Mouse (Mus musculus) erythroblast, adult 5-6 weeks (primary cell): ENCODE data around the gene Prss57. TPM values are rescaled to one million over a fixed set of nuclear protein-coding genes. Genes with fewer than 3 reads are reported as not detected.

Experiments used
- ATAC-seq: replicated peaks from 2 replicates; pipeline ENCODE4 v1.8.0; 2016; ENCODE audit warnings: moderate number of reproducible peaks, mild to moderate bottlenecking, moderate TSS enrichment, inconsistent platforms; ENCODE audit not compliant: poor library complexity, low FRiP score, severe bottlenecking
- total RNA-seq, 2 experiments: library from RNA; stranded (forward) in 1 of 2; stranded (reverse) in 1 of 2; fragments of 150-400 nt in 1 of 2; fragments of 200-764, 138-1000 nt in 1 of 2; gene quantifications; 2 replicates each; pipeline versions ENCODE4 v1.2.3 to v1.2.4; 2015 to 2017; ENCODE audit warnings: low replicate concordance in 2 of 2

Gene Prss57
- total RNA-seq, 2 experiments from 2014 or later, result 14.3 to 45.0 TPM

DNA sequence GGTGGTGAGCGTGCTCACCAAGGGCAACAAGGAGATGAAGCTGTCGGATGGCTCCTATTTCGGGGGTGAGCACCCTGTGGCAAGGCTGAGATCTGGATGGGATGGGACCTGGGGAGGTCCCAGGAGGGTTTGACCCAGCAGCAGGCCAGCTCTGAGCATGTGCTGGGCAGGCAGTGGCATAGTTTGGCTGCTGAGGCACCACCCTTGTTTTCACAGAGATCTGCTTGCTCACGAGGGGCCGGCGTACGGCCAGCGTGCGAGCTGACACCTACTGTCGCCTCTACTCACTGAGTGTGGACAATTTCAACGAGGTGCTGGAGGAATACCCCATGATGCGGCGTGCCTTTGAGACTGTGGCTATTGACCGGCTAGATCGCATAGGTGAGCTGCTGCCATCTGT lies 56.9 kb downstream of the Prss57 start:
- ATAC-seq, result no peak

DNA sequence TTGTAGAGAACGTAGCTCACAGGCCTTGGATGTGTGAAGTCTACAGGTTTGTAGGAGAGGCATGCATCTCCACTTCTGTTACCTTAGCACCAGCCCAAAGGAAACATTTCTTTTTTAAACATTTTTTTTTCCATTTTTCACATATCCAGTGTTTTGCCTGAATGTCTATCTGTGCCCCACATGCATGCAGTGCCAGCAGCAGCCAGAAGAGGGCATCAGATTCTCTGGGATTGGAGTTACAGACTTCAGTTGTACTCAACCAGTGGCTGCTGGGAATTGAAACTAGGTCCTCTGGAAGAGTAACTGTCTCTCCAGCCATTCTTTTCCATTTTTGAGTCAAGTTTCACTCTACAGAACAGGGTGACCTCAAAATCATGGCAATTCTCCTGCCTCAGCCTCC lies 58.3 kb downstream of the Prss57 start:
- 0 out of 2 replicates have a peak, but pooled peaks have one; percentile 45 for ATAC-seq

Other genes with a start within 250 kb of the Prss57 start
Only the 30 nearest of the 34 such genes appear.
- gene Theg, start 203.6 kb downstream of the Prss57 start, total RNA-seq (2015; ENCODE audit: low replicate concordance), result not detected in 2 replicates
- gene Theg, start 203.6 kb downstream of the Prss57 start, total RNA-seq (2017; ENCODE audit: low replicate concordance), result not detected in 2 replicates
- not detected in 2 replicates for gene C2cd4c, start 176.9 kb downstream of the Prss57 start, total RNA-seq (2015; ENCODE audit: low replicate concordance)
- not detected in 2 replicates for gene C2cd4c, start 176.9 kb downstream of the Prss57 start, total RNA-seq (2017; ENCODE audit: low replicate concordance)
- gene Shc2, start 153.0 kb downstream of the Prss57 start, total RNA-seq (2015; ENCODE audit: low replicate concordance), result not detected in 2 replicates
- gene Shc2, start 153.0 kb downstream of the Prss57 start, total RNA-seq (2017; ENCODE audit: low replicate concordance), result not detected in 2 replicates
- not detected in 2 replicates for gene Odf3l2, start 145.2 kb downstream of the Prss57 start, total RNA-seq (2015; ENCODE audit: low replicate concordance)
- not detected in 2 replicates for gene Odf3l2, start 145.2 kb downstream of the Prss57 start, total RNA-seq (2017; ENCODE audit: low replicate concordance)
- not detected in 2 replicates for gene Madcam1, start 126.4 kb downstream of the Prss57 start, total RNA-seq (2015; ENCODE audit: low replicate concordance)
- gene Madcam1, start 126.4 kb downstream of the Prss57 start, total RNA-seq (2017; ENCODE audit: low replicate concordance), result 0.84 TPM in 1 of 2 replicates, not detected in the other
- 2.9 and 6.3 TPM in 2 replicates for gene Tpgs1, start 121.6 kb downstream of the Prss57 start, total RNA-seq (2015; ENCODE audit: low replicate concordance)
- gene Tpgs1, start 121.6 kb downstream of the Prss57 start, total RNA-seq (2017; ENCODE audit: low replicate concordance), result 0.56 and 0.68 TPM in 2 replicates
- 20.5 and 25.9 TPM in 2 replicates for gene Cdc34, start 108.8 kb downstream of the Prss57 start, total RNA-seq (2015; ENCODE audit: low replicate concordance)
- gene Cdc34, start 108.8 kb downstream of the Prss57 start, total RNA-seq (2017; ENCODE audit: low replicate concordance), result 36.7 and 46.1 TPM in 2 replicates
- gene Gzmm, start 101.9 kb downstream of the Prss57 start, total RNA-seq (2015; ENCODE audit: low replicate concordance), result not detected in 2 replicates
- 1.7 TPM in 1 of 2 replicates, not detected in the other for gene Gzmm, start 101.9 kb downstream of the Prss57 start, total RNA-seq (2017; ENCODE audit: low replicate concordance)
- gene Bsg, start 86.5 kb downstream of the Prss57 start, total RNA-seq (2015; ENCODE audit: low replicate concordance), result 913 and 945 TPM in 2 replicates
- 805 and 888 TPM in 2 replicates for gene Bsg, start 86.5 kb downstream of the Prss57 start, total RNA-seq (2017; ENCODE audit: low replicate concordance)
- gene Hcn2, start 74.3 kb downstream of the Prss57 start, total RNA-seq (2015; ENCODE audit: low replicate concordance), result not detected in 2 replicates
- not detected in 2 replicates for gene Hcn2, start 74.3 kb downstream of the Prss57 start, total RNA-seq (2017; ENCODE audit: low replicate concordance)
- gene Polrmt, start 44.4 kb downstream of the Prss57 start, total RNA-seq (2015; ENCODE audit: low replicate concordance), result 3.6 and 4.8 TPM in 2 replicates
- gene Polrmt, start 44.4 kb downstream of the Prss57 start, total RNA-seq (2017; ENCODE audit: low replicate concordance), result 1.1 and 5.0 TPM in 2 replicates
- gene Fgf22, start 35.9 kb downstream of the Prss57 start, total RNA-seq (2015; ENCODE audit: low replicate concordance), result not detected in 2 replicates
- 0.26 TPM in 1 of 2 replicates, not detected in the other for gene Fgf22, start 35.9 kb downstream of the Prss57 start, total RNA-seq (2017; ENCODE audit: low replicate concordance)
- 11.3 and 12.1 TPM in 2 replicates for gene Rnf126, start 24.0 kb downstream of the Prss57 start, total RNA-seq (2015; ENCODE audit: low replicate concordance)
- gene Rnf126, start 24.0 kb downstream of the Prss57 start, total RNA-seq (2017; ENCODE audit: low replicate concordance), result 2.6 and 10.7 TPM in 2 replicates
- gene Fstl3, start 13.7 kb downstream of the Prss57 start, total RNA-seq (2015; ENCODE audit: low replicate concordance), result 1.7 and 5.8 TPM in 2 replicates
- not detected in 2 replicates for gene Fstl3, start 13.7 kb downstream of the Prss57 start, total RNA-seq (2017; ENCODE audit: low replicate concordance)
- 9.4 and 12.5 TPM in 2 replicates for gene Palm, start 2.6 kb upstream of the Prss57 start, total RNA-seq (2015; ENCODE audit: low replicate concordance)
- 4.5 and 10.0 TPM in 2 replicates for gene Palm, start 2.6 kb upstream of the Prss57 start, total RNA-seq (2017; ENCODE audit: low replicate concordance)
- gene Misp, start 30.0 kb upstream of the Prss57 start, total RNA-seq (2015; ENCODE audit: low replicate concordance), result not detected in 2 replicates
- gene Misp, start 30.0 kb upstream of the Prss57 start, total RNA-seq (2017; ENCODE audit: low replicate concordance), result not detected in 2 replicates
- 45.2 and 66.7 TPM in 2 replicates for gene Ptbp1, start 63.5 kb upstream of the Prss57 start, total RNA-seq (2015; ENCODE audit: low replicate concordance)
- 38.2 and 53.2 TPM in 2 replicates for gene Ptbp1, start 63.5 kb upstream of the Prss57 start, total RNA-seq (2017; ENCODE audit: low replicate concordance)
- gene Prtn3, start 83.5 kb upstream of the Prss57 start, total RNA-seq (2015; ENCODE audit: low replicate concordance), result 420 and 449 TPM in 2 replicates
- 114 and 118 TPM in 2 replicates for gene Prtn3, start 83.5 kb upstream of the Prss57 start, total RNA-seq (2017; ENCODE audit: low replicate concordance)
- 2.1 and 3.1 TPM in 2 replicates for gene Plppr3, start 83.7 kb upstream of the Prss57 start, total RNA-seq (2015; ENCODE audit: low replicate concordance)
- 4.9 and 6.8 TPM in 2 replicates for gene Plppr3, start 83.7 kb upstream of the Prss57 start, total RNA-seq (2017; ENCODE audit: low replicate concordance)
- gene Elane, start 95.3 kb upstream of the Prss57 start, total RNA-seq (2015; ENCODE audit: low replicate concordance), result 996 and 1,031 TPM in 2 replicates
- gene Elane, start 95.3 kb upstream of the Prss57 start, total RNA-seq (2017; ENCODE audit: low replicate concordance), result 253 and 405 TPM in 2 replicates
- gene Cfd, start 99.9 kb upstream of the Prss57 start, total RNA-seq (2015; ENCODE audit: low replicate concordance), result not detected in 2 replicates
- gene Cfd, start 99.9 kb upstream of the Prss57 start, total RNA-seq (2017; ENCODE audit: low replicate concordance), result not detected in 2 replicates
- gene Med16, start 118.0 kb upstream of the Prss57 start, total RNA-seq (2015; ENCODE audit: low replicate concordance), result 5.9 and 11.3 TPM in 2 replicates
- gene Med16, start 118.0 kb upstream of the Prss57 start, total RNA-seq (2017; ENCODE audit: low replicate concordance), result 4.7 and 9.1 TPM in 2 replicates
- gene Gm26602, start 119.9 kb upstream of the Prss57 start, total RNA-seq (2015; ENCODE audit: low replicate concordance), result not detected in 2 replicates
- gene Gm26602, start 119.9 kb upstream of the Prss57 start, total RNA-seq (2017; ENCODE audit: low replicate concordance), result not detected in 2 replicates
- gene Kiss1r, start 126.0 kb upstream of the Prss57 start, total RNA-seq (2015; ENCODE audit: low replicate concordance), result not detected in 2 replicates
- gene Kiss1r, start 126.0 kb upstream of the Prss57 start, total RNA-seq (2017; ENCODE audit: low replicate concordance), result 0.14 TPM in 1 of 2 replicates, not detected in the other
- 42.8 and 46.1 TPM in 2 replicates for gene R3hdm4, start 130.2 kb upstream of the Prss57 start, total RNA-seq (2015; ENCODE audit: low replicate concordance)
- gene R3hdm4, start 130.2 kb upstream of the Prss57 start, total RNA-seq (2017; ENCODE audit: low replicate concordance), result 25.0 and 28.3 TPM in 2 replicates
- gene Arid3a, start 136.1 kb upstream of the Prss57 start, total RNA-seq (2015; ENCODE audit: low replicate concordance), result 6.3 and 8.8 TPM in 2 replicates
- gene Arid3a, start 136.1 kb upstream of the Prss57 start, total RNA-seq (2017; ENCODE audit: low replicate concordance), result 10.5 and 14.7 TPM in 2 replicates
- 4.0 and 7.5 TPM in 2 replicates for gene Wdr18, start 169.2 kb upstream of the Prss57 start, total RNA-seq (2015; ENCODE audit: low replicate concordance)
- 2.5 and 14.2 TPM in 2 replicates for gene Wdr18, start 169.2 kb upstream of the Prss57 start, total RNA-seq (2017; ENCODE audit: low replicate concordance)
- gene Grin3b, start 179.8 kb upstream of the Prss57 start, total RNA-seq (2015; ENCODE audit: low replicate concordance), result not detected in 2 replicates
- not detected in 2 replicates for gene Grin3b, start 179.8 kb upstream of the Prss57 start, total RNA-seq (2017; ENCODE audit: low replicate concordance)
- 13.6 and 29.6 TPM in 2 replicates for gene Tmem259, start 193.4 kb upstream of the Prss57 start, total RNA-seq (2015; ENCODE audit: low replicate concordance)
- 12.8 and 22.6 TPM in 2 replicates for gene Tmem259, start 193.4 kb upstream of the Prss57 start, total RNA-seq (2017; ENCODE audit: low replicate concordance)
- 33.8 and 46.6 TPM in 2 replicates for gene Cnn2, start 197.6 kb upstream of the Prss57 start, total RNA-seq (2015; ENCODE audit: low replicate concordance)
- 30.0 and 73.0 TPM in 2 replicates for gene Cnn2, start 197.6 kb upstream of the Prss57 start, total RNA-seq (2017; ENCODE audit: low replicate concordance)